Comparison of ENCODE assay signal across 9 mouse cellular contexts in genomic region chr17:84363444-84363843, GRCm38 (mm10).
A peak's percentile ranks its signal among the peaks of the same experiment; 100 is the strongest.
DNase-seq lines count a peak whose midpoint lies in the region; ATAC-seq and TF ChIP-seq lines count a peak whose summit lies in the region.
"Had no signal": no experiment of that assay in that cellular context is flagged by ENCODE, and none has a peak within 500 bp of the region (broad histone marks: within the 10 kb centered on the region; RNA-seq: fewer than 3 reads in every experiment).

No protein-coding gene starts in this region.

- no peaks in the 10 kb centered on the region for H3K27me3 ChIP-seq in heart, embryonic 13.5 days (replicated peaks)
- no peaks in the 10 kb centered on the region for H3K27me3 ChIP-seq in heart, embryonic 11.5 days (ENCODE audit: control insufficient read depth, insufficient read depth, low read length)
- no peaks in the 10 kb centered on the region for H3K27me3 ChIP-seq in ES-Bruce4 (ENCODE audit: control insufficient read depth, insufficient read depth, low read length, poor library complexity, severe bottlenecking)
- no peaks in the 10 kb centered on the region for H3K27me3 ChIP-seq in intestine, postnatal 0 days (replicated peaks; ENCODE audit: control insufficient read depth, insufficient read depth, low read length)

- H3K4me1 ChIP-seq in heart, embryonic 13.5 days = peaks cover 40% of the 10 kb centered on the region
- peaks cover 14% of the 10 kb centered on the region for H3K4me1 ChIP-seq in heart, embryonic 11.5 days (ENCODE audit: control insufficient read depth, insufficient read depth, low read length)
- peaks cover 2% of the 10 kb centered on the region for H3K4me1 ChIP-seq in ES-Bruce4 (ENCODE audit: control insufficient read depth, insufficient read depth, low read length)
- peaks cover 14% of the 10 kb centered on the region for H3K4me1 ChIP-seq in intestine, postnatal 0 days (replicated peaks; ENCODE audit: control insufficient read depth, insufficient read depth, low read length)

- no peak for TF ChIP-seq POLR2A in ES-Bruce4 (IDR thresholded peaks at IDR 0.05; ENCODE audit: insufficient read depth, low read length)

- H3K9me3 ChIP-seq in heart, embryonic 13.5 days = no peaks in the 10 kb centered on the region
- no peaks in the 10 kb centered on the region for H3K9me3 ChIP-seq in heart, embryonic 11.5 days (replicated peaks; ENCODE audit: control insufficient read depth, low read length)
- H3K9me3 ChIP-seq in ES-Bruce4 (replicated peaks; ENCODE audit: control insufficient read depth, insufficient read depth, low read length, poor library complexity, severe bottlenecking) = no peaks in the 10 kb centered on the region
- H3K9me3 ChIP-seq in intestine, postnatal 0 days (ENCODE audit: control insufficient read depth) = no peaks in the 10 kb centered on the region

- WGBS in heart, embryonic 13.5 days = 30% methylated on average over 2 of the region's 2 CpGs
- 18% methylated on average over 2 of the region's 2 CpGs for WGBS in heart, embryonic 11.5 days (ENCODE audit: insufficient replicate concordance)
- 26% methylated on average over 2 of the region's 2 CpGs for WGBS in intestine, postnatal 0 days

- DNase-seq in adipocyte (ENCODE audit: low spot score) = peak; percentile 54
- DNase-seq in frontal cortex, postnatal 36 days (ENCODE audit: low spot score in 2 of 2) = no peak
- DNase-seq in testis, postnatal 14 days (ENCODE audit: low spot score) = no peak
- DNase-seq in layer of hippocampus, adult 18-20 months (ENCODE audit: low spot score in 2 of 2) = no peak

- peaks cover 12% of the 10 kb centered on the region for H3K36me3 ChIP-seq in heart, embryonic 13.5 days
- H3K36me3 ChIP-seq in heart, embryonic 11.5 days (ENCODE audit: control insufficient read depth, insufficient read depth, low read length) = no peaks in the 10 kb centered on the region
- H3K36me3 ChIP-seq in ES-Bruce4 (ENCODE audit: control insufficient read depth, insufficient read depth, low read length, poor library complexity, severe bottlenecking) = no peaks in the 10 kb centered on the region
- no peaks in the 10 kb centered on the region for H3K36me3 ChIP-seq in intestine, postnatal 0 days (ENCODE audit: control insufficient read depth, insufficient read depth)

- peak; percentile 25; the same call in 1 of the 2 replicates for ATAC-seq in heart, embryonic 13.5 days (ENCODE audit: extremely low read depth, insufficient number of reproducible peaks, low FRiP score, low TSS enrichment)
- ATAC-seq in heart, embryonic 11.5 days (replicated peaks; ENCODE audit: insufficient number of reproducible peaks, low FRiP score, low TSS enrichment) = no peak
- ATAC-seq in intestine, postnatal 0 days = no peak

- peak overlapping the region; percentile 16; the same call in 1 of the 2 replicates for H3K27ac ChIP-seq in heart, embryonic 13.5 days (replicated peaks)
- H3K27ac ChIP-seq in heart, embryonic 11.5 days (ENCODE audit: low read depth, low read length) = no peak overlapping the region
- peak overlapping the region; percentile 63; the same call in 1 of the 2 replicates for H3K27ac ChIP-seq in ES-Bruce4 (ENCODE audit: insufficient read depth, low read length)
- peak overlapping the region; percentile 37; the same call in 1 of the 2 replicates for H3K27ac ChIP-seq in intestine, postnatal 0 days (ENCODE audit: low read depth, low read length)
- H3K27ac ChIP-seq: macrophage had no signal

- TF ChIP-seq CTCF in ES-Bruce4 (IDR thresholded peaks at IDR 0.05; ENCODE audit: low read depth, low read length) = no peak
- TF ChIP-seq CTCF in intestine, postnatal 0 days (IDR thresholded peaks at IDR 0.05; ENCODE audit: low read depth) = no peak

- no peak overlapping the region for H3K9ac ChIP-seq in heart, embryonic 13.5 days
- H3K9ac ChIP-seq in heart, embryonic 11.5 days (ENCODE audit: low read depth, low read length) = no peak overlapping the region
- H3K9ac ChIP-seq in ES-Bruce4 (ENCODE audit: low read depth, poor library complexity, severe bottlenecking) = no peak overlapping the region
- H3K9ac ChIP-seq in intestine, postnatal 0 days (ENCODE audit: low read depth, low read length) = no peak overlapping the region

- no peak overlapping the region for H3K4me2 ChIP-seq in heart, embryonic 13.5 days
- no peak overlapping the region for H3K4me2 ChIP-seq in heart, embryonic 11.5 days
- no peak overlapping the region for H3K4me2 ChIP-seq in intestine, postnatal 0 days (replicated peaks; ENCODE audit: low read depth)

- H3K4me3 ChIP-seq in heart, embryonic 13.5 days = no peak overlapping the region
- H3K4me3 ChIP-seq in heart, embryonic 11.5 days (ENCODE audit: low read depth, low read length) = no peak overlapping the region
- no peak overlapping the region for H3K4me3 ChIP-seq in ES-Bruce4 (ENCODE audit: low read depth, low read length)
- H3K4me3 ChIP-seq in intestine, postnatal 0 days (ENCODE audit: low read depth, low read length) = no peak overlapping the region

- peak; percentile 81 for TF ChIP-seq EP300 in ES-Bruce4 (IDR thresholded peaks at IDR 0.05; ENCODE audit: insufficient read depth, low read depth, low read length)
